Mouse (Mus musculus) myocyte (in vitro differentiated cells): ENCODE measurements at regions not wholly inside any gene's neighbourhood (a gene's known extent, or its start where the extent isn't known, plus 50 kb on each side); places are given as distances from the start of the nearest gene placed in this dataset.
A peak's percentile ranks its signal among the peaks of the same experiment; 100 is the strongest.

Source experiments
- H3K27me3 ChIP-seq: one replicate; pipeline ENCODE4 v1.6.1; 2011; ENCODE audit not compliant: control insufficient read depth, insufficient read depth, insufficient read length
- H3K36me3 ChIP-seq: one replicate; pipeline ENCODE4 v1.6.1; 2011; ENCODE audit not compliant: control insufficient read depth, insufficient read depth
- H3K4me2 ChIP-seq: one replicate; pipeline ENCODE4 v1.6.1; 2011; ENCODE audit warnings: low read depth, control low read depth
- H3K4me3 ChIP-seq: one replicate; pipeline ENCODE4 v1.5.1; 2011; ENCODE audit warnings: mild to moderate bottlenecking, control low read depth, moderate library complexity
- H3K79me2 ChIP-seq: one replicate; pipeline ENCODE4 v1.6.1; 2011; ENCODE audit not compliant: control insufficient read depth, insufficient read depth
- H3ac ChIP-seq: one replicate; pipeline ENCODE4 v1.6.1; 2011; ENCODE audit not compliant: control insufficient read depth, insufficient read length
- CEBPB ChIP-seq: IDR thresholded peaks from 2 replicates; pipeline ENCODE4 v1.6.1; 2011; ENCODE audit warnings: mild to moderate bottlenecking, moderate library complexity; ENCODE audit not compliant: poor library complexity, insufficient read depth, severe bottlenecking
- E2F4 ChIP-seq: IDR thresholded peaks from one replicate; pipeline ENCODE4 v1.6.1; 2011; ENCODE audit warnings: mild to moderate bottlenecking, control low read depth, moderate library complexity; ENCODE audit not compliant: insufficient read depth
- MAX ChIP-seq: IDR thresholded peaks from one replicate; pipeline ENCODE4 v1.6.1; 2011; ENCODE audit warnings: low read depth, mild to moderate bottlenecking, control low read depth
- MYOD1 ChIP-seq, 3 experiments: IDR thresholded peaks; one replicate each; pipeline ENCODE4 v1.6.1; 2011; ENCODE audit warnings: control low read depth in 2 of 3, low read depth in 2 of 3, mild to moderate bottlenecking in 2 of 3, moderate library complexity in 1 of 3; ENCODE audit not compliant: insufficient read length in 2 of 3, control insufficient read depth in 1 of 3
- MYOG ChIP-seq, 3 experiments: IDR thresholded peaks; one replicate each; pipeline ENCODE4 v1.6.1; 2011; ENCODE audit warnings: control low read depth in 2 of 3, low read depth in 2 of 3, mild to moderate bottlenecking in 2 of 3; ENCODE audit not compliant: insufficient read length in 2 of 3, control insufficient read depth in 1 of 3, insufficient read depth in 1 of 3
- POLR2A ChIP-seq: IDR thresholded peaks from one replicate; pipeline ENCODE4 v1.6.1; 2011; ENCODE audit warnings: low read depth, mild to moderate bottlenecking, control low read depth, moderate library complexity; ENCODE audit not compliant: insufficient read length
- POLR2AphosphoS2 ChIP-seq: IDR thresholded peaks from one replicate; pipeline ENCODE4 v1.6.1; 2011; ENCODE audit warnings: low read depth, control low read depth; ENCODE audit not compliant: insufficient read length
- REST ChIP-seq: IDR thresholded peaks from one replicate; pipeline ENCODE4 v1.6.1; 2011; ENCODE audit warnings: mild to moderate bottlenecking, control low read depth, moderate library complexity; ENCODE audit not compliant: insufficient read depth, insufficient read length
- SRF ChIP-seq: IDR thresholded peaks from one replicate; pipeline ENCODE4 v1.6.1; 2011; ENCODE audit warnings: low read depth; ENCODE audit not compliant: control insufficient read depth, insufficient read length
- TCF12 ChIP-seq: IDR thresholded peaks from one replicate; pipeline ENCODE4 v1.6.1; 2011; ENCODE audit warnings: mild to moderate bottlenecking, control low read depth; ENCODE audit not compliant: poor library complexity, insufficient read depth, severe bottlenecking
- TCF3 ChIP-seq: IDR thresholded peaks from one replicate; pipeline ENCODE4 v1.6.1; 2011; ENCODE audit warnings: low read depth, control low read depth; ENCODE audit not compliant: insufficient read length
- USF1 ChIP-seq: IDR thresholded peaks from one replicate; pipeline ENCODE4 v1.6.1; 2011; ENCODE audit warnings: low read depth, mild to moderate bottlenecking, control low read depth, moderate library complexity

DNA sequence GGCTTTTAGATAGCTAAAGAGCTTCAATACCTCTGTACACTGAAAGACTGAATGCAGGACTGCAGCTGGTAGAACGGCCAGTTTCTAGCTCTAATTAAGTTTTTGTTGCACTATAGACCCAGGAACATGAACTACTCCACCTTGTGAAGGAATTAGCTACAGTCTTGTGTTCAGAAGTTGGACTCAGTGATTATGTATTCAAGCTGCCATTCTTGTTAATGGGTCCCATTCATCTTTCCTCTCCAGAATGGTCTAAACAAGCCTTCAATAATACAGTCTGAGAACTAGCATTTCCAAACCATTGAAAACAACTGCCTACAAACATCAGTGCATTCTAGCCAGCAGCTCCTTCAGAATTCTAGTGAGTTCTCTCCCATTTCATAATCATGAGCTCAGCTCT lies 362.4 kb downstream of the Meis1 start:
- no peaks in the 10 kb centered on the region for H3K79me2 ChIP-seq
- H3K4me2 ChIP-seq = no peak overlapping the region
- H3ac ChIP-seq = no peak overlapping the region
- H3K36me3 ChIP-seq = no peaks in the 10 kb centered on the region
- TF ChIP-seq REST (no peak), POLR2A (no peak), TCF3 (no peak), MYOG (IDR thresholded peaks at IDR 0.05; ENCODE audit: control insufficient read depth in 1 of 3, insufficient read depth in 1 of 3, insufficient read length in 2 of 3, low read depth in 2 of 3) (no peak), E2F4 (no peak), POLR2AphosphoS2 (no peak), SRF (no peak), TCF12 (no peak), MAX (no peak), MYOD1 (IDR thresholded peaks at IDR 0.05; ENCODE audit: control insufficient read depth in 1 of 3, insufficient read length in 2 of 3, low read depth in 2 of 3) (no peak)
- H3K4me3 ChIP-seq = no peak overlapping the region
- H3K27me3 ChIP-seq = no peaks in the 10 kb centered on the region

DNA sequence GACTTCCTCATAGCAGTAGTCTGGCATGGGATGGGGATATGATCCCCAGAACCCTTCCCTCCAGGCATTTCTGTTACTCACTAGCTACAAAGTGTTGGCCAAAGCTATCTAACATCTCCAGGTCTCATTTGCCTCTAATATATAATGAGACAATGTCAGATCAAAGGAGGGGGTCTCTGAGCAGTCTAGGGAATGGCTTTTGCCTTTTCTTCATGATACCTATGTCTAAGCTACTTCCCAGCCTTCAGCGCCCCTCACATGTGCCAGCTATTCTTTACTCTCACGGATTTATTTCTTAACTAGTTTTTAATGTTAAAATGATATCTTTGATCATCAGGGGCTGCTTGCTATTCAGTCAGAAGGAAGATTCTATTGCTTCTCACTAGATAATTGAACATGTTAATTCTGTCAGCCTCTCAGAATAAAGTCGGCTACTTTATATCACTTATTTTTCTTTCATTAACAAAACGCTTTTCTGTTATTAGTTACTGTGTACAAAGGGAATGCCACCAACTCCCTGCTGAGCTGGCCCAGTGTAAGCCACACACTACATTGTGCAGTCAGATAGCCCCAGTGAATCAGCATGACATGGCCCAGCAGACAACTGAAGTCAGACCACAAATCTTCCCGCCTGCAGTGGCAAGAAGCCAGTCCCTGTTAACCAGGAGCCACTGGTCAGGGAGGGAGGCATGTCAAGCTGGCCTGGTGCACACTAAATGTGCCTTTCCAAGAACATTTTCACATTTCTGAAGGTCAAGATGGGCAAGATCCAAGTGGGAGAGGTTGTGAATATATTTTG lies 386.6 kb downstream of the Meis1 start:
- no peaks in the 10 kb centered on the region for H3K36me3 ChIP-seq

DNA sequence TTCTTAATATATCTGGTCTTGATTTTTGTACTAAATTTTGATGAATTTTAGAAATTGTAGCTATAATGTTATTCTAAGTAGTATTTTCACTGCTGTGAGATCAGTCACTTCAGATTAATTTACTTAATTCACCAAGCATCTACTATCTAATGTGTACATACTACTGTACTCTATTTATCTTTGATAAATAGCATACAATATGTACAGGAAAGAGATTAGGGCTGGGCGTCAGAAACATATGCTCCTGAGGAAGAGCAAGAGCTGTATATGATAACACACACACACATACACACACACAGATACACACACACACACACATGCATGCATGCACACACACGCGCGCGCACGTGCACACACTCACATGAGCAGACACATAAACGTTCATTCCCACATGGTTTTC lies 387.2 kb downstream of the Meis1 start:
- Histone ChIP-seq H3K79me2 (no peaks in the 10 kb centered on the region), H3K4me2 (no peak overlapping the region), H3K27me3 (no peaks in the 10 kb centered on the region), H3ac (no peak overlapping the region), H3K4me3 (no peak overlapping the region), H3K36me3 (no peaks in the 10 kb centered on the region)
- TF ChIP-seq MYOG (IDR thresholded peaks at IDR 0.05; ENCODE audit: control insufficient read depth in 1 of 3, insufficient read depth in 1 of 3, insufficient read length in 2 of 3, low read depth in 2 of 3) (no peak), MYOD1 (IDR thresholded peaks at IDR 0.05; ENCODE audit: control insufficient read depth in 1 of 3, insufficient read length in 2 of 3, low read depth in 2 of 3) (no peak), TCF12 (no peak), CEBPB (no peak), MAX (no peak), E2F4 (no peak), TCF3 (no peak), REST (no peak), POLR2A (no peak), POLR2AphosphoS2 (no peak), USF1 (no peak)

More for the DNA sequence above, 386.6 kb downstream of the Meis1 start:
- Histone ChIP-seq H3K4me2 (peak overlapping the region; percentile 18), H3K79me2 (no peaks in the 10 kb centered on the region), H3K27me3 (no peaks in the 10 kb centered on the region), H3ac (no peak overlapping the region), H3K4me3 (no peak overlapping the region)
- no peak for TF ChIP-seq TCF12
- no peak for TF ChIP-seq MYOG (IDR thresholded peaks at IDR 0.05; ENCODE audit: control insufficient read depth in 1 of 3, insufficient read depth in 1 of 3, insufficient read length in 2 of 3, low read depth in 2 of 3)
- no peak for TF ChIP-seq MAX
- TF ChIP-seq MYOD1 (IDR thresholded peaks at IDR 0.05; ENCODE audit: control insufficient read depth in 1 of 3, insufficient read length in 2 of 3, low read depth in 2 of 3) = no peak
- TF ChIP-seq TCF3 = no peak
- no peak for TF ChIP-seq SRF
- TF ChIP-seq POLR2A = no peak
- no peak for TF ChIP-seq USF1
- no peak for TF ChIP-seq CEBPB
- no peak for TF ChIP-seq E2F4
- no peak for TF ChIP-seq REST
- no peak for TF ChIP-seq POLR2AphosphoS2

DNA sequence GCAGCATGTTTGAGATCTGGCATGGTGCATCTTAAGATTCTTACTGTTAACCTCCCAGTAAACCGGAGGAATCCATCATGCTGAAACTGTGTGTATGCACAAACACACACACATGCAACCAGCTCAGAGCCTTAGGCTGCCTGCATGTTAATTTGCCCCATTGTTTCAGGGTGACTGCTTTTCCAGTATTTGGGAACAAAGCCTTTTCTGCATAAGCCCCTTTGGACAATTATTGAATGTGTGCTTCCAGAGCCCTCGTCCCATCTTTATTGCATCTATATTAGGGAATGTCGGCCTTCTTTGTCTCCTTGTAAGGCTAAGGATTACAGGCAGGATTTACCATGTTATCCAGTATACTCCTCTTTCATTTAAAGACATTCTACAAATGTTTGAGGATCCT lies 397.0 kb downstream of the Meis1 start:
- Histone ChIP-seq H3ac (no peak overlapping the region), H3K4me3 (no peak overlapping the region), H3K79me2 (no peaks in the 10 kb centered on the region), H3K27me3 (no peaks in the 10 kb centered on the region), H3K36me3 (no peaks in the 10 kb centered on the region), H3K4me2 (no peak overlapping the region)
- TF ChIP-seq MAX = no peak
- TF ChIP-seq E2F4 = no peak
- no peak for TF ChIP-seq CEBPB

DNA sequence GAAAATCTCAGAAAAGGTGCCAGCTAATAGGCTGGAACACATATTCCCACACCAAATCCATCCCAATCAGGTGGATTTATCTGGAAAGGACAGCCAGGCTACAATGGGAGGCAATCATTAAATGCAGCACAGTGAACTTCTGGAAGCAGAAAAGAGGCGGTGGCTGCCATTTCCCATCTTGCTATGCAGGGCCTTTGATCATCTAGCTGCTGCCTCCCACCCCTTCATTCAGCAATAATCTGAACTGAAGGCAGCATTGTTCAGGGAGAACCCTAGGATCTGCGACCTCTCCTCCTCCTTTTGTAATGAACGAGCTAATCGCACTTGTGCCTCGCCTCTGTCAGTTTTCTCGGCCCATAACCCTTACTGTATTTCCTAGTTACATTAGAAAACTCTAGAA lies 413.9 kb downstream of the Meis1 start:
- Histone ChIP-seq H3K36me3 (no peaks in the 10 kb centered on the region), H3ac (no peak overlapping the region), H3K4me3 (no peak overlapping the region), H3K79me2 (no peaks in the 10 kb centered on the region), H3K4me2 (no peak overlapping the region), H3K27me3 (no peaks in the 10 kb centered on the region)
- TF ChIP-seq POLR2A (no peak), USF1 (no peak), CEBPB (no peak), MYOG (IDR thresholded peaks at IDR 0.05; ENCODE audit: control insufficient read depth in 1 of 3, insufficient read depth in 1 of 3, insufficient read length in 2 of 3, low read depth in 2 of 3) (no peak), POLR2AphosphoS2 (no peak), REST (no peak), MYOD1 (IDR thresholded peaks at IDR 0.05; ENCODE audit: control insufficient read depth in 1 of 3, insufficient read length in 2 of 3, low read depth in 2 of 3) (no peak), TCF12 (no peak), SRF (no peak), E2F4 (no peak), MAX (no peak), TCF3 (no peak)
